ENCODE assay signal across 22 mouse cellular contexts in genomic region chr5:52435533-52435932, GRCm38 (mm10). TPM values are rescaled to one million over a fixed set of nuclear protein-coding genes. Genes with fewer than 3 reads are reported as not detected.
DNase-seq lines count a peak whose midpoint lies in the region; ATAC-seq lines count a peak whose summit lies in the region.
"Had no signal": no experiment of that assay in that cellular context is flagged by ENCODE, and none has a peak within 500 bp of the region (broad histone marks: within the 10 kb centered on the region; RNA-seq: fewer than 3 reads in every experiment).

No protein-coding gene starts in this region.

- H3K4me1 ChIP-seq in midbrain, embryonic 11.5 days (ENCODE audit: control insufficient read depth, insufficient read depth, low read length), result no peaks in the 10 kb centered on the region
- H3K4me1 ChIP-seq in midbrain, embryonic 16.5 days (ENCODE audit: control insufficient read depth, insufficient read depth, low read length), result no peaks in the 10 kb centered on the region
- H3K4me1 ChIP-seq: embryonic facial prominence, embryonic 12.5 days had no signal

- no peak overlapping the region for H3K9ac ChIP-seq in midbrain, embryonic 11.5 days (ENCODE audit: low read length)
- no peak overlapping the region for H3K9ac ChIP-seq in midbrain, embryonic 16.5 days (ENCODE audit: low read depth, low read length)
- H3K9ac ChIP-seq: embryonic facial prominence, embryonic 12.5 days had no signal

- no peaks in the 10 kb centered on the region for H3K9me3 ChIP-seq in midbrain, embryonic 11.5 days (ENCODE audit: control insufficient read depth, low read length)
- no peaks in the 10 kb centered on the region for H3K9me3 ChIP-seq in midbrain, embryonic 16.5 days (replicated peaks; ENCODE audit: control insufficient read depth, low read length, poor library complexity, severe bottlenecking)
- H3K9me3 ChIP-seq: embryonic facial prominence, embryonic 10.5 days; embryonic facial prominence, embryonic 12.5 days had no signal

- H3K4me3 ChIP-seq in midbrain, embryonic 11.5 days (ENCODE audit: low read depth, low read length), result no peak overlapping the region
- no peak overlapping the region for H3K4me3 ChIP-seq in midbrain, embryonic 16.5 days (ENCODE audit: low read depth, low read length)
- H3K4me3 ChIP-seq: embryonic facial prominence, embryonic 10.5 days; embryonic facial prominence, embryonic 12.5 days had no signal

- no peaks in the 10 kb centered on the region for H3K27me3 ChIP-seq in midbrain, embryonic 11.5 days (ENCODE audit: control insufficient read depth, insufficient read depth, low read length)
- H3K27me3 ChIP-seq in midbrain, embryonic 16.5 days (ENCODE audit: control insufficient read depth, insufficient read depth, low read depth, low read length), result no peaks in the 10 kb centered on the region
- H3K27me3 ChIP-seq: CH12.LX; embryonic facial prominence, embryonic 12.5 days had no signal

- no peak for ATAC-seq in midbrain, embryonic 11.5 days (ENCODE audit: low FRiP score)
- no peak for ATAC-seq in midbrain, embryonic 16.5 days
- peak; percentile 74 for ATAC-seq in megakaryocyte, adult 5-6 weeks (ENCODE audit: poor library complexity, severe bottlenecking)
- ATAC-seq: CD4-positive, CD25-positive, alpha-beta regulatory T cell, adult 4 months; forebrain, embryonic 14.5 days; forebrain, embryonic 16.5 days had no signal

- no peak overlapping the region for H3K27ac ChIP-seq in midbrain, embryonic 11.5 days (ENCODE audit: low read depth, low read length)
- H3K27ac ChIP-seq in midbrain, embryonic 16.5 days (ENCODE audit: low read length), result no peak overlapping the region
- H3K27ac ChIP-seq: embryonic facial prominence, embryonic 10.5 days; embryonic facial prominence, embryonic 12.5 days had no signal

- DNase-seq in midbrain, embryonic 11.5 days (ENCODE audit: low spot score, missing footprints), result peak; percentile 72
- no peak for DNase-seq in kidney, adult 11 months
- DNase-seq in MN1 (ENCODE audit: low spot score), result no peak
- DNase-seq: adrenal gland, adult 2 months; adrenal gland, postnatal 10 days; adrenal gland, postnatal 25 days; B cell, adult 2 months; cerebellum, adult 11 months; cerebellum, adult 18-20 months; cerebellum, adult 8-10 months; cerebellum, adult 9-11 months; cerebellum, postnatal 14 days; cerebellum, postnatal 36 days had no signal

- H3K4me2 ChIP-seq in midbrain, embryonic 11.5 days, result no peak overlapping the region
- H3K4me2 ChIP-seq in midbrain, embryonic 16.5 days (ENCODE audit: low read length), result no peak overlapping the region
- H3K4me2 ChIP-seq: embryonic facial prominence, embryonic 12.5 days had no signal

- no peaks in the 10 kb centered on the region for H3K36me3 ChIP-seq in midbrain, embryonic 11.5 days (ENCODE audit: control insufficient read depth, insufficient read depth, low read length)
- H3K36me3 ChIP-seq in midbrain, embryonic 16.5 days (ENCODE audit: control insufficient read depth, insufficient read depth, low read length), result no peaks in the 10 kb centered on the region
- H3K36me3 ChIP-seq: embryonic facial prominence, embryonic 10.5 days; embryonic facial prominence, embryonic 12.5 days; G1E had no signal

- 90% methylated on average over 6 of the region's 6 CpGs for WGBS in midbrain, embryonic 11.5 days
- WGBS in midbrain, embryonic 16.5 days, result 92% methylated on average over 6 of the region's 6 CpGs

RNA-seq across cellular contexts. Expression of gene Ccdc149, which starts 35.8 kb away (rescaled TPM):
- 2.4 and 3.1 TPM in 2 replicates for polyA plus RNA-seq in midbrain, embryonic 11.5 days (2014; fragmentation: Nextera tagmentation; extraction: Ambion mirVana)
- 15.1 and 15.4 TPM in 2 replicates for polyA plus RNA-seq in midbrain, embryonic 16.5 days (2015; fragmentation: Nextera tagmentation; extraction: Ambion mirVana)
- total RNA-seq in megakaryocyte, adult 5-6 weeks (2015), result 0.09 TPM in 1 of 2 replicates, not detected in the other
- not detected in 2 replicates for total RNA-seq in megakaryocyte, adult 5-6 weeks (2017)
- total RNA-seq: CH12.LX, G1E had no signal
- polyA plus RNA-seq: CD4-positive, CD25-positive, alpha-beta regulatory T cell, adult 4 months; G1E had no signal
